Comparison of ENCODE assay signal across 16 mouse cellular contexts in genomic region chr19:21478538-21478937, GRCm38 (mm10). TPM values are rescaled to one million over a fixed set of nuclear protein-coding genes. Genes with fewer than 3 reads are reported as not detected.
"Had no signal": no experiment of that assay in that cellular context is flagged by ENCODE, and none has a peak within 500 bp of the region (broad histone marks: within the 10 kb centered on the region; RNA-seq: fewer than 3 reads in every experiment).

No protein-coding gene starts in this region.

- H3K4me3 ChIP-seq: hindbrain, embryonic 15.5 days; limb, embryonic 15.5 days; midbrain, embryonic 15.5 days; neural tube, embryonic 12.5 days; stomach, embryonic 15.5 days had no signal

- H3K9ac ChIP-seq: hindbrain, embryonic 15.5 days; limb, embryonic 15.5 days; liver, embryonic 14.5 days; midbrain, embryonic 15.5 days; neural tube, embryonic 12.5 days; stomach, embryonic 15.5 days had no signal

- H3K36me3 ChIP-seq: hindbrain, embryonic 15.5 days; limb, embryonic 15.5 days; midbrain, embryonic 15.5 days; neural tube, embryonic 12.5 days; stomach, embryonic 15.5 days had no signal

- H3K4me1 ChIP-seq: limb, embryonic 15.5 days; neural tube, embryonic 12.5 days; stomach, embryonic 15.5 days had no signal

- DNase-seq: kidney, adult 8-10 months; layer of hippocampus, postnatal 36 days; lung, adult 18-20 months; lung, postnatal 36 days; right cerebral cortex, postnatal 4 days; thymus, adult 2 months; thymus, postnatal 25 days had no signal

- ATAC-seq: intestine, embryonic 16.5 days had no signal

- H3K4me2 ChIP-seq: hindbrain, embryonic 15.5 days; limb, embryonic 15.5 days; midbrain, embryonic 11.5 days; neural tube, embryonic 12.5 days; stomach, embryonic 15.5 days had no signal

- H3K27ac ChIP-seq: hindbrain, embryonic 15.5 days; limb, embryonic 15.5 days; liver, embryonic 14.5 days; neural tube, embryonic 12.5 days; stomach, embryonic 15.5 days had no signal

- H3K9me3 ChIP-seq: hindbrain, embryonic 15.5 days; limb, embryonic 15.5 days; midbrain, embryonic 15.5 days; neural tube, embryonic 12.5 days; stomach, embryonic 15.5 days had no signal

- H3K27me3 ChIP-seq: hindbrain, embryonic 15.5 days; limb, embryonic 15.5 days; midbrain, embryonic 15.5 days; neural tube, embryonic 12.5 days; stomach, embryonic 15.5 days had no signal

RNA-seq across cellular contexts. Expression of gene Gda, which starts 5.3 kb away (rescaled TPM):
- polyA plus RNA-seq: limb, embryonic 11.5 days had no signal
